Mouse (Mus musculus): ENCODE measurements at regions not wholly inside any gene's neighbourhood (a gene's known extent, or its start where the extent isn't known, plus 50 kb on each side); places are given as distances from the start of the nearest gene placed in this dataset.

DNA sequence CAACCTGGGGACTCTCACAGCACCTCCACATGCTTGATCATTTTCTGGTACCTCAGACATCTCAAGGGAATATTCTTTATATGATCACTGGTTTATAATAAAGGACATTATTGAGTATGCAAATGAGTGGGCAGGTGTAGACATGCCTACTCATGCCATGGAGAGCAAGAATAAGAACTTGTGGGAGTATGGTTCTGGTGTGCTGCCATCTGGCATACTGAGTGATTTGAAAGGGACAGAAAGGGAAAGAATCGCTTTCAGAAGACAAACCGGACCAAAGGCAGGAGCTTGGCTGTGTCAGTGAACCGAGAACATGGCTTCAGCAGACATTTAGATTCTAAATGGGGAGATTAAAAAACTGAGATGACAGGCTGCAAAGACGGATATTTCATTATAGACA is 276.9 kb upstream of the Tgfbr2 start:
- TF ChIP-seq CTCF (IDR thresholded peaks at IDR 0.05; ENCODE audit: extremely low read depth, insufficient read depth, insufficient read length, insufficient replicate concordance) = no peak
- TF ChIP-seq POLR2A (IDR thresholded peaks at IDR 0.05; ENCODE audit: low read depth, low read length) = no peak

Data from spleen, adult 2 months (tissue).